In the genomic region with DNA sequence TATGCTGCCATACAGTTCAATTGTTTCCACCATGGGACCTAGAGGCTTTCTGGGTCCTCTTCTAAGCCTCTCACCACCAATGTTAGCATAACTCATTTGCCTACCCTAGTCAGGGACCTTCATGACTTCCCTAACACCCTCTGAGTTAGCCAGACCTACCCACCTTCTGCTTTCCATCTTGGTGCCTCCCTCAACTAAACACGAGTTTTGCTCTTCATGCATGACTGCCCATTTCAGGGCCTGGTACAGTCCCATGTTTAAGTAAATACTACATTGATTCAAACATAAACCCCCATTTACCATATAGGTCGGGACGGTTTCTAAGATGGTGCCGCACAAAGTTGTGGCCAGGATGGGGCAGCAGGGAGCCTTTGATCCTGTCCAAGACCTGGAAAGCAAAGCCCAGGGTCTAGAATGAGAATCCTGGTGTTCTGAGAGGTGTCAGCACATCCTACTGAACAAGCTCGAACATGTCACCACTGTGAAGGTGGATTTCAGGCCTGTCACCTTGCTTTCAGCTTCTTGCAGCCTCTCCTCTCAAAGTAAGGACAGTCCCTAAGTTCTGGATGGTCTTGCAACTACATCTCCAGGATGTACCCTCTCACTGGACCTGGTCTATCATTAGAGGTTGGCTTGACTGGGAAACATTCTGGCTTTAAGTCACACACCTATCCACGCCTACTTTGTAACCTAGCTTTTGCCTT, we compare ENCODE assay signal across 8 mouse cellular contexts. TPM values are rescaled to one million over a fixed set of nuclear protein-coding genes. Genes with fewer than 3 reads are reported as not detected.
DNase-seq lines count a peak whose midpoint lies in the region; ATAC-seq lines count a peak whose summit lies in the region.

No protein-coding gene starts in this region.

- WGBS in forebrain, embryonic 13.5 days = 80% methylated on average over 6 of the region's 6 CpGs
- 80% methylated on average over 6 of the region's 6 CpGs for WGBS in forebrain, embryonic 11.5 days
- 87% methylated on average over 6 of the region's 6 CpGs for WGBS in limb, embryonic 12.5 days
- 82% methylated on average over 6 of the region's 6 CpGs for WGBS in stomach, embryonic 15.5 days

- ATAC-seq in forebrain, embryonic 13.5 days = no peak
- ATAC-seq in forebrain, embryonic 11.5 days (replicated peaks; ENCODE audit: low FRiP score) = no peak
- ATAC-seq in megakaryocyte, adult 5-6 weeks (ENCODE audit: poor library complexity, severe bottlenecking) = no peak
- no peak for ATAC-seq in limb, embryonic 12.5 days (ENCODE audit: insufficient number of reproducible peaks, insufficient read depth, low FRiP score, low TSS enrichment, low read depth)
- ATAC-seq in stomach, embryonic 15.5 days (ENCODE audit: insufficient read depth, low FRiP score, low read depth) = no peak

- DNase-seq in forebrain, embryonic 11.5 days (ENCODE audit: low spot score) = no peak
- DNase-seq in thymus, postnatal 36 days = no peak
- DNase-seq in left cerebral cortex, adult 8-10 months (ENCODE audit: low spot score in 2 of 2) = no peak

- no peak overlapping the region for H3K27ac ChIP-seq in forebrain, embryonic 13.5 days
- H3K27ac ChIP-seq in forebrain, embryonic 11.5 days (ENCODE audit: low read depth, low read length) = no peak overlapping the region
- H3K27ac ChIP-seq in limb, embryonic 12.5 days = no peak overlapping the region
- no peak overlapping the region for H3K27ac ChIP-seq in stomach, embryonic 15.5 days

- no peaks in the 10 kb centered on the region for H3K9me3 ChIP-seq in forebrain, embryonic 13.5 days (replicated peaks)
- H3K9me3 ChIP-seq in forebrain, embryonic 11.5 days (ENCODE audit: control insufficient read depth, low read length) = no peaks in the 10 kb centered on the region
- H3K9me3 ChIP-seq in megakaryocyte, embryonic 14.5 days = no peaks in the 10 kb centered on the region
- H3K9me3 ChIP-seq in limb, embryonic 12.5 days = no peaks in the 10 kb centered on the region
- no peaks in the 10 kb centered on the region for H3K9me3 ChIP-seq in stomach, embryonic 15.5 days

- peaks cover 36% of the 10 kb centered on the region for H3K4me1 ChIP-seq in forebrain, embryonic 13.5 days
- H3K4me1 ChIP-seq in forebrain, embryonic 11.5 days (replicated peaks; ENCODE audit: control insufficient read depth, insufficient read depth, low read length) = peaks cover 10% of the 10 kb centered on the region; the same call in 1 of the 2 replicates
- H3K4me1 ChIP-seq in megakaryocyte, embryonic 14.5 days = peaks cover 58% of the 10 kb centered on the region
- H3K4me1 ChIP-seq in limb, embryonic 12.5 days (replicated peaks) = peaks cover 20% of the 10 kb centered on the region
- peaks cover 14% of the 10 kb centered on the region for H3K4me1 ChIP-seq in stomach, embryonic 15.5 days

- no peaks in the 10 kb centered on the region for H3K27me3 ChIP-seq in forebrain, embryonic 13.5 days
- H3K27me3 ChIP-seq in forebrain, embryonic 11.5 days (ENCODE audit: control insufficient read depth, insufficient read depth, low read length) = no peaks in the 10 kb centered on the region
- no peaks in the 10 kb centered on the region for H3K27me3 ChIP-seq in megakaryocyte, embryonic 14.5 days (replicated peaks)
- H3K27me3 ChIP-seq in limb, embryonic 12.5 days = no peaks in the 10 kb centered on the region
- no peaks in the 10 kb centered on the region for H3K27me3 ChIP-seq in stomach, embryonic 15.5 days (replicated peaks)

- peak overlapping the region; percentile 97 for H3K4me2 ChIP-seq in forebrain, embryonic 13.5 days
- no peak overlapping the region for H3K4me2 ChIP-seq in forebrain, embryonic 11.5 days (ENCODE audit: low read depth, low read length, severe bottlenecking)
- H3K4me2 ChIP-seq in limb, embryonic 12.5 days = peak overlapping the region; percentile 95
- H3K4me2 ChIP-seq in stomach, embryonic 15.5 days = peak overlapping the region; percentile 92

- peaks cover 69% of the 10 kb centered on the region for H3K36me3 ChIP-seq in forebrain, embryonic 13.5 days (ENCODE audit: poor library complexity, severe bottlenecking)
- H3K36me3 ChIP-seq in forebrain, embryonic 11.5 days (ENCODE audit: control insufficient read depth, insufficient read depth, low read length) = peaks cover 10% of the 10 kb centered on the region
- H3K36me3 ChIP-seq in megakaryocyte, embryonic 14.5 days (replicated peaks; ENCODE audit: low read length) = peaks cover 68% of the 10 kb centered on the region
- H3K36me3 ChIP-seq in limb, embryonic 12.5 days = peaks cover 64% of the 10 kb centered on the region
- H3K36me3 ChIP-seq in stomach, embryonic 15.5 days = peaks cover 42% of the 10 kb centered on the region

- no peak overlapping the region for H3K9ac ChIP-seq in forebrain, embryonic 13.5 days
- H3K9ac ChIP-seq in forebrain, embryonic 11.5 days (ENCODE audit: low read length) = no peak overlapping the region
- H3K9ac ChIP-seq in limb, embryonic 12.5 days (replicated peaks) = no peak overlapping the region; the same call in 1 of the 2 replicates
- H3K9ac ChIP-seq in stomach, embryonic 15.5 days = no peak overlapping the region

- peak overlapping the region; percentile 100; the same call in 1 of the 2 replicates for H3K4me3 ChIP-seq in forebrain, embryonic 13.5 days
- no peak overlapping the region for H3K4me3 ChIP-seq in forebrain, embryonic 11.5 days (ENCODE audit: low read depth, low read length)
- peak overlapping the region; percentile 66 for H3K4me3 ChIP-seq in megakaryocyte, embryonic 14.5 days (replicated peaks)
- peak overlapping the region; percentile 97; the same call in 1 of the 2 replicates for H3K4me3 ChIP-seq in limb, embryonic 12.5 days (replicated peaks)
- peak overlapping the region; percentile 82 for H3K4me3 ChIP-seq in stomach, embryonic 15.5 days (replicated peaks)

RNA-seq across cellular contexts. Expression of gene Timm29, which starts 1.2 kb away (rescaled TPM):
- 44.3 and 46.7 TPM in 2 replicates for polyA plus RNA-seq in forebrain, embryonic 13.5 days (2015; fragmentation: Nextera tagmentation; extraction: Ambion mirVana)
- 51.0 and 57.5 TPM in 2 replicates for polyA plus RNA-seq in forebrain, embryonic 11.5 days (2014; fragmentation: Nextera tagmentation; extraction: Ambion mirVana)
- polyA plus RNA-seq in megakaryocyte, embryonic 14.5 days (2012; ENCODE audit: insufficient read depth, low replicate concordance) = 4.0 and 8.8 TPM in 2 replicates
- 20.5 and 22.2 TPM in 2 replicates for total RNA-seq in megakaryocyte, adult 5-6 weeks (2015)
- 21.3 and 22.3 TPM in 2 replicates for total RNA-seq in megakaryocyte, adult 5-6 weeks (2017)
- 38.1 and 38.3 TPM in 2 replicates for polyA plus RNA-seq in limb, embryonic 12.5 days (2016; fragmentation: Nextera tagmentation; extraction: Ambion mirVana)
- 25.4 and 29.9 TPM in 2 replicates for polyA plus RNA-seq in stomach, embryonic 15.5 days (2015; fragmentation: Nextera tagmentation; extraction: Ambion mirVana)
- total RNA-seq in left cerebral cortex, adult 8-10 months (2022) = 10 to 100 TPM; 52.8 to 64.0 (median 54.5) TPM

RNA-seq across cellular contexts. Expression of gene Yipf2, which starts 1.3 kb away (rescaled TPM):
- 20.6 and 23.0 TPM in 2 replicates for polyA plus RNA-seq in forebrain, embryonic 13.5 days (2015; fragmentation: Nextera tagmentation; extraction: Ambion mirVana)
- polyA plus RNA-seq in forebrain, embryonic 11.5 days (2014; fragmentation: Nextera tagmentation; extraction: Ambion mirVana) = 15.5 and 16.0 TPM in 2 replicates
- polyA plus RNA-seq in megakaryocyte, embryonic 14.5 days (2012; ENCODE audit: insufficient read depth, low replicate concordance) = 3.6 and 8.0 TPM in 2 replicates
- total RNA-seq in megakaryocyte, adult 5-6 weeks (2015) = 5.2 and 5.4 TPM in 2 replicates
- 5.9 and 8.7 TPM in 2 replicates for total RNA-seq in megakaryocyte, adult 5-6 weeks (2017)
- 20.2 and 21.1 TPM in 2 replicates for polyA plus RNA-seq in limb, embryonic 12.5 days (2016; fragmentation: Nextera tagmentation; extraction: Ambion mirVana)
- polyA plus RNA-seq in stomach, embryonic 15.5 days (2015; fragmentation: Nextera tagmentation; extraction: Ambion mirVana) = 31.3 and 33.8 TPM in 2 replicates
- 10 to 100 TPM; 20.7 to 25.4 (median 22.7) TPM for total RNA-seq in left cerebral cortex, adult 8-10 months (2022)

RNA-seq across cellular contexts. Expression of gene Smarca4, which starts 24.7 kb away (rescaled TPM):
- polyA plus RNA-seq in forebrain, embryonic 13.5 days (2015; fragmentation: Nextera tagmentation; extraction: Ambion mirVana) = 159 and 174 TPM in 2 replicates
- 191 and 197 TPM in 2 replicates for polyA plus RNA-seq in forebrain, embryonic 11.5 days (2014; fragmentation: Nextera tagmentation; extraction: Ambion mirVana)
- 87.8 and 89.2 TPM in 2 replicates for polyA plus RNA-seq in megakaryocyte, embryonic 14.5 days (2012; ENCODE audit: insufficient read depth, low replicate concordance)
- 41.7 and 43.5 TPM in 2 replicates for total RNA-seq in megakaryocyte, adult 5-6 weeks (2015)
- 46.0 and 56.5 TPM in 2 replicates for total RNA-seq in megakaryocyte, adult 5-6 weeks (2017)
- 120 and 125 TPM in 2 replicates for polyA plus RNA-seq in limb, embryonic 12.5 days (2016; fragmentation: Nextera tagmentation; extraction: Ambion mirVana)
- 68.7 and 74.3 TPM in 2 replicates for polyA plus RNA-seq in stomach, embryonic 15.5 days (2015; fragmentation: Nextera tagmentation; extraction: Ambion mirVana)
- total RNA-seq in left cerebral cortex, adult 8-10 months (2022) = 100 to 1,000 TPM in 2 of 4 experiments, 10 to 100 TPM in 2; 96.5 to 103 (median 99.6) TPM

RNA-seq across cellular contexts. Expression of gene Carm1, which starts 44.6 kb away (rescaled TPM):
- polyA plus RNA-seq in forebrain, embryonic 13.5 days (2015; fragmentation: Nextera tagmentation; extraction: Ambion mirVana) = 28.5 and 29.9 TPM in 2 replicates
- polyA plus RNA-seq in forebrain, embryonic 11.5 days (2014; fragmentation: Nextera tagmentation; extraction: Ambion mirVana) = 78.0 and 93.0 TPM in 2 replicates
- polyA plus RNA-seq in megakaryocyte, embryonic 14.5 days (2012; ENCODE audit: insufficient read depth, low replicate concordance) = 105 and 143 TPM in 2 replicates
- 19.1 and 26.3 TPM in 2 replicates for total RNA-seq in megakaryocyte, adult 5-6 weeks (2015)
- total RNA-seq in megakaryocyte, adult 5-6 weeks (2017) = 8.5 and 14.1 TPM in 2 replicates
- 72.3 and 82.4 TPM in 2 replicates for polyA plus RNA-seq in limb, embryonic 12.5 days (2016; fragmentation: Nextera tagmentation; extraction: Ambion mirVana)
- 40.0 and 51.1 TPM in 2 replicates for polyA plus RNA-seq in stomach, embryonic 15.5 days (2015; fragmentation: Nextera tagmentation; extraction: Ambion mirVana)
- total RNA-seq in left cerebral cortex, adult 8-10 months (2022) = 10 to 100 TPM; 76.4 to 91.3 (median 83.1) TPM
